Mouse (Mus musculus) heart, embryonic 12.5 days (tissue): Measurements from ENCODE around the gene Tas1r3. TPM values are rescaled to one million over a fixed set of nuclear protein-coding genes. Genes with fewer than 3 reads are reported as not detected.

ENCODE experiments used
- ATAC-seq: fragments of 200-750 bp; cut with Nextera tagmentation; 2 replicates; pipeline ENCODE4 v1.8.0; 2017; ENCODE audit warnings: moderate TSS enrichment, moderate library complexity; ENCODE audit not compliant: insufficient number of reproducible peaks, low FRiP score
- H3K27ac ChIP-seq: fragments of 300-500 bp; sonication (generic); 2 replicates; pipeline ENCODE4 v1.5.1; 2016; ENCODE audit warnings: mild to moderate bottlenecking, moderate library complexity; ENCODE audit not compliant: poor library complexity, severe bottlenecking
- H3K27me3 ChIP-seq: fragments of 300-500 bp; sonication (generic); replicated peaks from 2 replicates; pipeline ENCODE4 v1.6.1; 2016; ENCODE audit warnings: mild to moderate bottlenecking, moderate library complexity
- H3K36me3 ChIP-seq: fragments of 300-500 bp; sonication (generic); 2 replicates; pipeline ENCODE4 v1.6.1; 2016; ENCODE audit warnings: mild to moderate bottlenecking, moderate library complexity
- H3K4me1 ChIP-seq: fragments of 300-500 bp; sonication (generic); replicated peaks from 2 replicates; pipeline ENCODE4 v1.6.1; 2016; ENCODE audit warnings: mild to moderate bottlenecking
- H3K4me2 ChIP-seq: fragments of 300-500 bp; sonication (generic); 2 replicates; pipeline ENCODE4 v1.6.1; 2016; ENCODE audit warnings: mild to moderate bottlenecking, moderate library complexity
- H3K4me3 ChIP-seq: fragments of 300-500 bp; sonication (generic); 2 replicates; pipeline ENCODE4 v1.5.1; 2016; ENCODE audit warnings: mild to moderate bottlenecking
- H3K9ac ChIP-seq: fragments of 300-500 bp; sonication (generic); 2 replicates; pipeline ENCODE4 v1.6.1; 2016; ENCODE audit warnings: mild to moderate bottlenecking, moderate library complexity
- H3K9me3 ChIP-seq: fragments of 300-500 bp; sonication (generic); replicated peaks from 2 replicates; pipeline ENCODE4 v1.6.1; 2016; ENCODE audit warnings: mild to moderate bottlenecking, moderate library complexity
- WGBS: fragments of 180-500 bp; shearing (Covaris S2); methylation state at CpG from one replicate; pipeline ENCODE4 v1.1.7; 2016; 5-methylcytosine and 5-hydroxymethylcytosine counted together
- polyA plus RNA-seq: library from polyadenylated mRNA; unstranded; fragments of >200 nt; fragmentation: Nextera tagmentation; extraction: Ambion mirVana; gene quantifications from 2 replicates; pipeline ENCODE4 v1.2.1, GENCODE M21; 2016

The Tas1r3 gene
- polyA plus RNA-seq, 1 experiment from 2014 or later = 0.19 TPM

DNA sequence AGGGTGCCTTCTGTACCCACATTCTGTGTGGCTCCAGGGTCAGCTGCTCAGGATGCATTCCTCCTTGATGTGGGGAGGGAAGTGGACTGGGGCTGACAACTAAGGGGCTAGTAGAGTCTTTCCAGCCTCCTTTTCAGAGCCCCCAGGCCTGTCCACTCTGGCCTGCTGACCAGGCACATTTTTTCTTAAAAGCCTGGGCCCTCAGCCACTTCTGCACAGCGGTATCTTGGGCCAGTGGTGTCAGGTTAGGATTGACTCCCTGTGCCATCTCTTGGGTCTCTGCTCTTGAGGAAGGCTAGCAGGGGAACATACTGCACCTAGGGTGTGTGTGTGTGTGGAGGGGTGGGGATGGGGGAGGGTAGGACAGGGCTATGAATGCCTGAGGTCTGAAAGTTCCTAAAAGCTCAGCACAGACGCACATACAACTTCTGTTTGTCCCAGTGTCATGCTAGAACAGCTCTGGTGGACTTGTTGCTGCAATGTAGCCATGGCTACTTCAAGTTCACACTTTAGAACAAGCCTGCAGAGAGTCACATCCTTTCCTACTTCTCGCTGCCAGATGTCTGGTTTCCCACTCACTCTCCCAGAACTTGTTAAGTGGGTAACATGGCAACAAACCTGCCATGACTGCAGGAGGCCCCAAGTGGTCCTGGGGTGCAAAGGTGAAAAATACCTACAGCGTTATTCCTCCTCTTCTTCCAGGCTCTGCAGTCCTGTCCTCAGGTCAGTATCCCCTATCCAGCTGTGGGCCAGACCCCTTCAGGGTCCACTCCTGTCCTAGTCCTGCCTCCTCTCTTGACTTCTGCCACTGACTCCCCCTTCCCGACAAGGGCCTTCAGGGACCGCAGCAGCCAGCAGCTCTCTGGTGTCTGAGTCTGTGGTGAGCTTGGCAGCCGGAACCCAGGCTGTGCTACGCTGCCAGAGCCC is 22.8 kb downstream of the Tas1r3 start:
- ATAC-seq = no peak
- Histone ChIP-seq H3K4me2 (peak overlapping the region; percentile 95), H3K9me3 (no peaks in the 10 kb centered on the region), H3K36me3 (peaks cover 23% of the 10 kb centered on the region), H3K27ac (peak overlapping the region; percentile 77), H3K27me3 (peaks cover 4% of the 10 kb centered on the region; the same call in 1 of the 2 replicates), H3K9ac (peak overlapping the region; percentile 80), H3K4me1 (peaks cover 45% of the 10 kb centered on the region), H3K4me3 (peak overlapping the region; percentile 56)
- WGBS = 10% methylated on average over 8 of the region's 8 CpGs

DNA sequence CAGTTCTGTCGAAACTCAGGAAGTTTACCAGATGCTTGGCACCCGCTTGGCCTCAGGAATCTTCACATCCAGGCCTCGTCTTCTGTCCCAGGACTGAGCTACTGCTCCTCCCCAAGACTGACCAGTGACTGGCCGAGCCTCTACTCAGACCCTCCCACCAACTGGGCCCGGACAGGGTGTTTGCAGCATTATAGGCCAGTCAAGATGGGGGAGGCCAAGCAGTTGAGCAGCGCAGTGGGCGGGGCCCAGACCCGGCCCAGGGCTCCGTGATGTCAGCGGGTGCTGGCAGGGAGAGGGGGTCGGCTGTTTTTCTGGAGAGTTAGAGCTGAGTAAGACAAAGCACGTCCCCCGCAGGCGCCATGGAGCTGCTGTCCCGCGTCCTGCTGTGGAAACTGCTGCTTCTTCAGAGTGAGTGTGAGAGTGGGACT is 23.7 kb downstream of the Tas1r3 start, which contains the start of gene Mxra8:
Gene Mxra8, plus strand, starts transcription at position 198 of the 428 bp plus-strand sequence.
- Histone ChIP-seq H3K27ac (peak within 1 kb of the TSS; percentile 77), H3K9me3 (no peaks in the 10 kb centered on the region), H3K4me2 (peak within 1 kb of the TSS; percentile 95), H3K9ac (peak within 1 kb of the TSS; percentile 80), H3K4me1 (peaks cover 45% of the 10 kb centered on the region), H3K36me3 (peaks cover 23% of the 10 kb centered on the region), H3K4me3 (peak within 1 kb of the TSS; percentile 56), H3K27me3 (peaks cover 4% of the 10 kb centered on the region; the same call in 1 of the 2 replicates)
- ATAC-seq = peak; percentile 92
- 4% methylated on average over 16 of the region's 16 CpGs for WGBS

DNA sequence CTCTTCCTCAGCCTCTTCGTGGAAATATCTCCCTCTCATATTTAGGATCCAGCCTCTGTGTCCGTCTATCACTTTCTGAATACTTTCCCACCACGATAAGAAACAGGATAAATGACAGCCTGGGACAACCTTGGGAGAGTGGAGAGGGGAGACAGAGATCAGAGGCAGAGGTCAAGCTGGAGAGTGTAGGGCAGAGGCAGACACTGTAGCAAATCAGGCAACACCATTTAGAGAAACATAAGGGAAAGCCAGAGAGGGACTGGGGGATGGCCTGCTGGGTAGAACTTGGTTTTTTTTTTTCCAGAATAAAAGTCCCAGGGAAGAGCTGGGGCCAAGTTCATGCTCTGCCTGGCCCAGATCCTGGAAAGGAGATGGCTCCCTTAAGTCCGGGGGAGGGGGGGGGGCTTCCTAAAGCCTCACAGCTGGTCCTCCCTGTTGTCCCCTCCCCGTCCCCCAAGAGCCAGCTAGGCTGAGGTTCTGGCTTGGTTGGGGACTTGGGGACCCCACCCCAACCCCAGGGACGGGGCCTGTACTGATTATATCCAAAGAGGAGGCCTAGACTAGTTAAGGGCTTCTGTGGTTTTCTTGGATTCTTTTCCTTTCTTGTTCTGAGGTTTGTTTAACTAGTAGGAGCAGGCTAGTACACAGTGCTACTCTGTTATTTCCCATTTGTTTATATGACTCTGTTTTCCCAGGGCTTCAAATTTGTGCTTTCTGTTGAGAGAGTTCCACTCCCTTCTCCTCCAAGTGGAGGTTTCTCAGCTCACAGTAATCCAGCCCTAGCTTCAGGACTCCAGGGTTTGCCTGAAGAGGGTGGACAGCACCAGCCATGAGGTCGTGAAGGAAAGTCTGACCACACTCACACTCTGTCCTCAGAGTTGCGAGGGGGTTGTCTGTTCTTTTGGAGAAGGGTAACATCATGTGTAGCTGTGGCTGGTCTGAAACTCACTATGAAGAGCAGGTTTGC is 24.7 kb downstream of the Tas1r3 start:
- H3K9ac ChIP-seq = 0 out of 2 replicates have a peak overlapping the region, but pooled peaks have one; percentile 25
- ATAC-seq = no peak
- no peak overlapping the region for H3K4me3 ChIP-seq
- peak overlapping the region; percentile 77 for H3K27ac ChIP-seq
- WGBS = 39% methylated on average over 8 of the region's 8 CpGs
- H3K4me2 ChIP-seq = peak overlapping the region; percentile 95; the same call in 1 of the 2 replicates
- peaks cover 4% of the 10 kb centered on the region; the same call in 1 of the 2 replicates for H3K27me3 ChIP-seq
- H3K9me3 ChIP-seq = no peaks in the 10 kb centered on the region
- H3K36me3 ChIP-seq = peaks cover 18% of the 10 kb centered on the region
- peaks cover 53% of the 10 kb centered on the region for H3K4me1 ChIP-seq

DNA sequence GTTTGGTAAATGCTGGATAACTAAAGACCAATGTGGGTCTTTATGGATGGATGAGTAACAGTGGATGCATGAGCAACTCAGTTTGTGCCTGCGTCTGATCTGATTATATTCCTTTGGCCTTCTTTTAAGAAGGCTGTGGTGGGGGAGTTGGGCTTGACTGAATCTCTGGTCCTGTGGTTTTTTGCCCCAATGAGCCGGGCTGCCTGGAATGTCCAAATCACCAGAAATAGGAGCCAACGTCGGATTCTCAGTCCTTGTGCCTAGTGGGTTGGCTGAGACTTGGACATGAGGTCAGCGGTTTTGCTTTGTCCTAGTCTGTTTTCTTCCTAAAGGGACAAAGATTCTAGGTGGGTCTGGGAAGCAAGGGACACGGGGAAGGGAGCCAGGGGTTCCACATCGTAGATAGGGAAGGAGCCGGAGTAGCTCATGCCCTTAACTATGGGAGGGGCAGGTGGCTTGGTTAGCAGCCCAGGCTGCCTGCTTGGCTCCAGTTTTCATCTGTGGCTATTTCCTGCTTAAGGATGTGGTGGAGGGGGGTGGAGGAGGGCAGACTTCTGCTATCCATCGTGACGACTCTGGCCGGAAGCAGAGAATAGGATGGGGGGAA is 25.7 kb downstream of the Tas1r3 start:
- no peak for ATAC-seq
- no peak overlapping the region for H3K4me3 ChIP-seq
- H3K9me3 ChIP-seq = no peaks in the 10 kb centered on the region
- H3K27ac ChIP-seq = peak overlapping the region; percentile 77; the same call in 1 of the 2 replicates
- 0 out of 2 replicates have a peak overlapping the region, but pooled peaks have one; percentile 9 for H3K4me2 ChIP-seq
- H3K27me3 ChIP-seq = peaks cover 4% of the 10 kb centered on the region; the same call in 1 of the 2 replicates
- 50% methylated on average over 11 of the region's 11 CpGs for WGBS
- H3K4me1 ChIP-seq = peaks cover 63% of the 10 kb centered on the region
- H3K9ac ChIP-seq = 0 out of 2 replicates have a peak overlapping the region, but pooled peaks have one; percentile 25
- H3K36me3 ChIP-seq = peaks cover 17% of the 10 kb centered on the region

GRCm38 (mm10) chr4:155833836-155834235 is 29.3 kb downstream of the Tas1r3 start:
- no peaks in the 10 kb centered on the region for H3K9me3 ChIP-seq
- no peak overlapping the region for H3K4me3 ChIP-seq
- H3K4me2 ChIP-seq = no peak overlapping the region
- peaks cover 10% of the 10 kb centered on the region for H3K36me3 ChIP-seq
- peaks cover 43% of the 10 kb centered on the region for H3K4me1 ChIP-seq
- WGBS = 24% methylated on average over 2 of the region's 2 CpGs
- H3K27ac ChIP-seq = peak overlapping the region; percentile 42
- no peak overlapping the region for H3K9ac ChIP-seq
- no peaks in the 10 kb centered on the region for H3K27me3 ChIP-seq
- 0 out of 2 replicates have a peak, but pooled peaks have one; percentile 9 for ATAC-seq

DNA sequence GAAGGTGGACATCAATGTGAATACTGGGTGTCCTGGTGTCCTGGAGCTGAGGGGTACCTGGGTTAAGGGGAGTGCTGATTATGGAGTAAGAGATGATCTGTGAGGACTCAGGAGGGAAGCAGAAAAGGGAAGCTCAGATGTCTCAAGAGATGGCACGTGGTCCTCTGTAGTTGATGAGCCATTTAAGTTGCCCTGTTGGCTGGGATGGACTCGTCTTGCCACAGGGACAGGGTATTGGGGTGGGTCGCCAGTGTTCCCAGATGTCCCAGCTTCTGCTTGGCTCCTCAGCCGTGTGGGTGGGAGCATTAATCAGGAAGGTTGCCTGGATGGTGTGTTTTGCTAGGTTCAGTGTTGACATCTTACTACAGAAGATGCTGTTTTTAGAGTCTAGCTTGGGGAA is 29.9 kb downstream of the Tas1r3 start:
- Histone ChIP-seq H3K27ac (no peak overlapping the region), H3K27me3 (no peaks in the 10 kb centered on the region), H3K4me2 (no peak overlapping the region), H3K4me1 (peaks cover 37% of the 10 kb centered on the region), H3K4me3 (no peak overlapping the region), H3K9me3 (no peaks in the 10 kb centered on the region), H3K36me3 (peaks cover 13% of the 10 kb centered on the region), H3K9ac (no peak overlapping the region)
- no peak for ATAC-seq
- WGBS = 83% methylated on average over 4 of the region's 4 CpGs

DNA sequence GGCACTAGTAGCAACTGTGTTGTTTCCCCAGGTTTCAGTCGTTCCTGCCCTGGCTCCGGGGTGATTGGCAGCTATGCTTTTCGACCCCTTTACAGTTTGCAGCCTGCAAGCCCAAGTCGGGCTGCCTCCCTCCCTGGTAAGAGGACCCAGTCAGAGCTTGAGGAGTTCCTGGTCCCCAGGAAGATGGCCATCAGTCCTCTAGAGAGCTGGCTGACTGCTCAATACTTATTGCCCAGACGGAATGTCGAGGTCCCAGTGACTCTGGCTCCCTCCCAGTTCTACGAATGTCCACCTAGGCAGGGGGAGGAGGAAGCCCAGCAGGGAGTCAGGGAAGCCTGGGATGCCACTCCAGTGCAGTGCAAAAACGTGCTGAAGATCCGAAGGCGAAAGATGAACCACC is 30.8 kb downstream of the Tas1r3 start:
- H3K4me2 ChIP-seq = peak overlapping the region; percentile 91
- H3K27me3 ChIP-seq = no peaks in the 10 kb centered on the region
- H3K4me1 ChIP-seq = peaks cover 28% of the 10 kb centered on the region
- H3K9ac ChIP-seq = peak overlapping the region; percentile 95
- peak overlapping the region; percentile 86 for H3K4me3 ChIP-seq
- no peak for ATAC-seq
- no peaks in the 10 kb centered on the region for H3K9me3 ChIP-seq
- 53% methylated on average over 10 of the region's 10 CpGs for WGBS
- H3K27ac ChIP-seq = peak overlapping the region; percentile 90; the same call in 1 of the 2 replicates
- H3K36me3 ChIP-seq = peaks cover 22% of the 10 kb centered on the region

DNA sequence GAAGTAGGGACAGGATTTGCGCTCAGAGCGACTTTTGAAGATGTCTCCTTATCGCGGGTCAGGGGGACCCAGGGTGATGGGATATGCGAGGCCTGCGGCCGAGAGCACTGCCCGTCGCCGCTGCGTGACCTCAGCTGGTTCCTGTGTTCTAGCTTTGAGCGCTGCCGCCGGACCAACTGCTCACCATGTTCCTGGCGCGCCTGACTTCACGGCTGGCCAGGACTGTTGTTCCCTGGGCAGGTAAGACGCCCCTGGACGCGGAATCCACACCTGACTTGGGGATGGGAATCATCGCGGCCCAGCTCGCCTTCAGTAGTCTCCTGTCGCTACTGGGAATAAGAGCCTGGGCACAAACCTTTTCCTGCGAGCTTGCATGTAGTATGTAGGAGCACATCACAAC is 31.3 kb downstream of the Tas1r3 start:
- H3K27ac ChIP-seq = peak overlapping the region; percentile 90

DNA sequence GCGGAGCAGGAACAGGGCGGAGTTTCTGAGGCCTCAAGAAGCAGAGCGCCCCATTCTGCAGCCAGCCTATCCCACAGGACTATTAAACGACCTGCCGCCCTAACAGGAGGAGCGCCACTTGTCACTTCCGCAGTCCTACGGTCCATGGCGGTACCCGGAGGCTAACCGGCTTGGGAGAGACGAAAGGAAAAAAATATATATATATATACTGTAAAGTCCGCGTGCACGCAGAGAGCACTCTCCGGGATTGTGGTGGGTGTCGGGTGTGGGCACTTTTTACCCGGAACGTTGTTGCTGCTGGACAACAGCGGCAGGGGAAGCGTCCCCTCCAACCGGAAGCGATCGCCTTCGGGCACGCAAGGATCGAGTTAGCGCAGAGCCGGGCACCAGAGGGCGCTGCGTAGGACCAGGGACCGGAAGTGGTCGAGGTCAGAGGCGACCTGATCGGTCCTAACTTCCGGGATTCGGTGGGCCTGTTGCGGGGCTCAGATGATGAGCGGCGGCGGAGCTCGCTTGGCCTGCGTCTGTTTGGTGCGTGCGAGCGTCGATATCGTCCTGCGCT is 31.9 kb downstream of the Tas1r3 start, which contains the start of gene Aurkaip1:
Gene Aurkaip1, plus strand, starts transcription at position 68 of the 562 bp plus-strand sequence.
- under 1% methylated on average over 49 of the region's 49 CpGs for WGBS

More for the DNA sequence above, 31.3 kb downstream of the Tas1r3 start:
- Histone ChIP-seq H3K9me3 (no peaks in the 10 kb centered on the region), H3K27me3 (no peaks in the 10 kb centered on the region), H3K4me3 (peak overlapping the region; percentile 86), H3K36me3 (peaks cover 27% of the 10 kb centered on the region), H3K4me2 (peak overlapping the region; percentile 91), H3K9ac (peak overlapping the region; percentile 95), H3K4me1 (peaks cover 27% of the 10 kb centered on the region)
- ATAC-seq = peak; percentile 36
- under 1% methylated on average over 25 of the region's 25 CpGs for WGBS

GRCm38 (mm10) chr4:155830596-155830995 is 32.6 kb downstream of the Tas1r3 start:
- peak overlapping the region; percentile 91 for H3K4me2 ChIP-seq
- H3K4me1 ChIP-seq = peaks cover 27% of the 10 kb centered on the region
- no peak overlapping the region for H3K9ac ChIP-seq
- no peak for ATAC-seq
- H3K4me3 ChIP-seq = 0 out of 2 replicates have a peak overlapping the region, but pooled peaks have one; percentile 86
- peaks cover 35% of the 10 kb centered on the region for H3K36me3 ChIP-seq
- H3K27ac ChIP-seq = peak overlapping the region; percentile 90
- WGBS = 52% methylated on average over 8 of the region's 8 CpGs
- no peaks in the 10 kb centered on the region for H3K9me3 ChIP-seq
- no peaks in the 10 kb centered on the region for H3K27me3 ChIP-seq

More for the DNA sequence above, 31.9 kb downstream of the Tas1r3 start, which contains the start of gene Aurkaip1:
- H3K9ac ChIP-seq = peak within 1 kb of the TSS; percentile 95
- H3K4me3 ChIP-seq = peak within 1 kb of the TSS; percentile 86
- H3K4me2 ChIP-seq = peak within 1 kb of the TSS; percentile 91
- H3K27ac ChIP-seq = peak within 1 kb of the TSS; percentile 90
- peaks cover 32% of the 10 kb centered on the region for H3K36me3 ChIP-seq
- H3K4me1 ChIP-seq = peaks cover 27% of the 10 kb centered on the region
- ATAC-seq = peak; percentile 94
- no peaks in the 10 kb centered on the region for H3K27me3 ChIP-seq
- no peaks in the 10 kb centered on the region for H3K9me3 ChIP-seq
